In genomic region chr11:115538045-115538444, GRCm38 (mm10) we compare ENCODE assay signal across 18 mouse cellular contexts. TPM values are rescaled to one million over a fixed set of nuclear protein-coding genes. Genes with fewer than 3 reads are reported as not detected.
DNase-seq lines count a peak whose midpoint lies in the region; ATAC-seq and TF ChIP-seq lines count a peak whose summit lies in the region.
"Had no signal": no experiment of that assay in that cellular context is flagged by ENCODE, and none has a peak within 500 bp of the region (broad histone marks: within the 10 kb centered on the region; RNA-seq: fewer than 3 reads in every experiment).

No protein-coding gene starts in this region.

- H3K4me3 ChIP-seq in left cerebral cortex, adult 2 months = no peak overlapping the region
- H3K4me3 ChIP-seq in CH12.LX (replicated peaks in 1 of 3; ENCODE audit: low read depth in 2 of 3, low read length in 2 of 3, poor library complexity in 1 of 3) = no peak overlapping the region
- H3K4me3 ChIP-seq: embryonic facial prominence, embryonic 12.5 days; heart, embryonic 12.5 days; neural tube, embryonic 13.5 days; stomach, embryonic 15.5 days had no signal

- TF ChIP-seq POLR2A in CH12.LX (IDR thresholded peaks at IDR 0.05; ENCODE audit: low read depth, low read length) = no peak

- H3K36me3 ChIP-seq in CH12.LX (replicated peaks in 1 of 2; ENCODE audit: control insufficient read depth in 1 of 2, insufficient read depth in 1 of 2, low read length in 1 of 2) = peaks cover 5 to 13% of the 10 kb centered on the region in 2 experiments

- H3K79me2 ChIP-seq in CH12.LX (replicated peaks; ENCODE audit: control insufficient read depth, extremely low read depth, insufficient read depth, poor library complexity, severe bottlenecking) = peaks cover 27% of the 10 kb centered on the region

- H3K27ac ChIP-seq in left cerebral cortex, adult 2 months = no peak overlapping the region
- H3K27ac ChIP-seq in CH12.LX (ENCODE audit: insufficient read depth, low read depth) = no peak overlapping the region
- H3K27ac ChIP-seq: embryonic facial prominence, embryonic 12.5 days; neural tube, embryonic 13.5 days; stomach, embryonic 15.5 days had no signal

- dilution Hi-C loops in CH12.LX (cut with MboI; ENCODE audit: extremely low pct_ligation_motif_present, extremely low pct_unique_long_range_greater_than_20kb, low sequenced_read_pairs) = no loop called here

- in situ Hi-C loops in CH12.LX (cut with MboI; ENCODE audit: low pct_ligation_motif_present, low pct_unique_long_range_greater_than_20kb, low sequenced_read_pairs) = no loop called here

- peak; percentile 14 for TF ChIP-seq RAD21 in CH12.LX (IDR thresholded peaks at IDR 0.05; ENCODE audit: low read depth, low read length)

- intact Hi-C loops in left cerebral cortex, adult 2 months (cut with DNase I) = loop anchor here (5.0 kb wide), 1 partner anchor 111 kb away; no protein-coding TSS in a partner anchor

- peak; percentile 42 for DNase-seq in CD4-positive, CD25-positive, alpha-beta regulatory T cell, adult 2 months (ENCODE audit: low read depth, low spot score)
- no peak for DNase-seq in left cerebral cortex, adult 2 months (ENCODE audit: extremely low spot score in 1 of 2, low spot score in 2 of 2)
- no peak for DNase-seq in left cerebral cortex, adult 9 months (ENCODE audit: low spot score in 2 of 2)
- DNase-seq in CH12.LX (ENCODE audit: extremely low read depth) = no peak
- DNase-seq in induced T-regulatory cell, adult 2 months (ENCODE audit: low read depth) = peak; percentile 62
- no peak for DNase-seq in urinary bladder, postnatal 36 days (ENCODE audit: low spot score in 2 of 2)
- no peak for DNase-seq in spleen, postnatal 10 days (ENCODE audit: low spot score in 2 of 2)
- DNase-seq: adrenal gland, postnatal 36 days; gastrocnemius, postnatal 25 days; heart, postnatal 4 days; retina, postnatal 1 day had no signal

- TF ChIP-seq EP300 in CH12.LX (IDR thresholded peaks at IDR 0.05; ENCODE audit: low read length) = no peak

- H3K9me3 ChIP-seq in CH12.LX (replicated peaks; ENCODE audit: low read length) = no peaks in the 10 kb centered on the region
- H3K9me3 ChIP-seq: embryonic facial prominence, embryonic 12.5 days; heart, embryonic 12.5 days; neural tube, embryonic 13.5 days; stomach, embryonic 15.5 days had no signal

- peak; percentile 35 for TF ChIP-seq CTCF in left cerebral cortex, adult 2 months (IDR thresholded peaks at IDR 0.05)
- peak; percentile 15 to 63; a peak in 2 of 4 replicates for TF ChIP-seq CTCF in CH12.LX (conservative IDR thresholded peaks at IDR 0.05 in 1 of 2, IDR thresholded peaks at IDR 0.05 in 1 of 2; ENCODE audit: low read depth in 2 of 2, low read length in 2 of 2)

- no peak overlapping the region for H3K4me2 ChIP-seq in CH12.LX (ENCODE audit: insufficient read depth, low read depth, poor library complexity, severe bottlenecking)
- H3K4me2 ChIP-seq: embryonic facial prominence, embryonic 12.5 days; heart, embryonic 12.5 days; neural tube, embryonic 13.5 days; stomach, embryonic 15.5 days had no signal

- H3K4me1 ChIP-seq in CH12.LX (ENCODE audit: control insufficient read depth in 1 of 2, insufficient read depth in 2 of 2) = peaks cover 6 to 29% of the 10 kb centered on the region in 2 experiments; a peak in 3 of 4 replicates

- no peak for ATAC-seq in CD4-positive, CD25-positive, alpha-beta regulatory T cell, adult 4 months
- ATAC-seq: inflammation-experienced regulatory T-cells, adult 6 months; midbrain, embryonic 16.5 days had no signal

- peaks cover under 1% of the 10 kb centered on the region for H3K27me3 ChIP-seq in CH12.LX (replicated peaks)
- H3K27me3 ChIP-seq: embryonic facial prominence, embryonic 12.5 days; stomach, embryonic 15.5 days had no signal

- no peak overlapping the region for H3K9ac ChIP-seq in CH12.LX (ENCODE audit: insufficient read depth, low read depth)
- H3K9ac ChIP-seq: embryonic facial prominence, embryonic 12.5 days; heart, embryonic 12.5 days; neural tube, embryonic 13.5 days; stomach, embryonic 15.5 days had no signal

TF ChIP-seq in CH12.LX, 34 proteins besides CTCF, POLR2A, EP300 and RAD21:
- TF ChIP-seq MYC (IDR thresholded peaks at IDR 0.05; ENCODE audit: low read depth, low read length) (peak; percentile 73; the same call in 1 of the 2 replicates), ZNF384 (IDR thresholded peaks at IDR 0.05; ENCODE audit: low read depth, low read length) (peak; percentile 88), ELF1 (IDR thresholded peaks at IDR 0.05; ENCODE audit: low read depth, low read length) (no peak)

RNA-seq across cellular contexts. Expression of gene Sumo2, which starts 2.0 kb away (rescaled TPM):
- polyA plus RNA-seq in CD4-positive, CD25-positive, alpha-beta regulatory T cell, adult 4 months (2017; shearing (Covaris generic)) = 100 to 1,000 TPM; 676 to 678 TPM
- 100 to 1,000 TPM; 274 TPM for total RNA-seq in left cerebral cortex, adult 2 months (2021)
- total RNA-seq in CH12.LX (2012; rRNA removed) = 480 and 623 TPM in 2 replicates
- 1,752 and 1,801 TPM in 2 replicates for total RNA-seq in CH12.LX (2014; rRNA removed)
- 960 and 1,020 TPM in 2 replicates for polyA plus RNA-seq in CH12.LX (2012; ENCODE audit: insufficient read length, low read depth)

RNA-seq across cellular contexts. Expression of gene Jpt1, which starts 23.9 kb away (rescaled TPM):
- polyA plus RNA-seq in CD4-positive, CD25-positive, alpha-beta regulatory T cell, adult 4 months (2017; shearing (Covaris generic)) = 100 to 1,000 TPM; 716 to 764 TPM
- total RNA-seq in left cerebral cortex, adult 2 months (2021) = 100 to 1,000 TPM; 158 to 161 TPM
- total RNA-seq in CH12.LX (2012; rRNA removed) (294 and 358 TPM in 2 replicates), CH12.LX (2014; rRNA removed) (439 and 448 TPM in 2 replicates)
- 432 and 479 TPM in 2 replicates for polyA plus RNA-seq in CH12.LX (2012; ENCODE audit: insufficient read length, low read depth)

RNA-seq across cellular contexts. Expression of gene Nup85, which starts 26.2 kb away (rescaled TPM):
- 10 to 100 TPM; 64.4 to 82.5 TPM for polyA plus RNA-seq in CD4-positive, CD25-positive, alpha-beta regulatory T cell, adult 4 months (2017; shearing (Covaris generic))
- 10 to 100 TPM; 48.3 to 52.7 TPM for total RNA-seq in left cerebral cortex, adult 2 months (2021)
- total RNA-seq in CH12.LX (2012; rRNA removed) = 290 and 340 TPM in 2 replicates
- 282 and 305 TPM in 2 replicates for total RNA-seq in CH12.LX (2014; rRNA removed)
- polyA plus RNA-seq in CH12.LX (2012; ENCODE audit: insufficient read length, low read depth) = 326 and 368 TPM in 2 replicates

RNA-seq across cellular contexts. Expression of gene Nt5c, which starts 46.4 kb away (rescaled TPM):
- polyA plus RNA-seq in CD4-positive, CD25-positive, alpha-beta regulatory T cell, adult 4 months (2017; shearing (Covaris generic)) = 100 to 1,000 TPM; 296 to 304 TPM
- 10 to 100 TPM; 57.6 to 67.2 TPM for total RNA-seq in left cerebral cortex, adult 2 months (2021)
- total RNA-seq in CH12.LX (2012; rRNA removed) (151 and 154 TPM in 2 replicates), CH12.LX (2014; rRNA removed) (59.8 and 65.3 TPM in 2 replicates)
- 175 and 190 TPM in 2 replicates for polyA plus RNA-seq in CH12.LX (2012; ENCODE audit: insufficient read length, low read depth)

Comparison
In these comparisons a context has a peak if more than half of its experiments do, and no peak if none do; other contexts are left out.
1. DNase-seq: peak in CD4-positive, CD25-positive, alpha-beta regulatory T cell, adult 2 months (single experiment) and induced T-regulatory cell, adult 2 months (single experiment); none in left cerebral cortex, adult 2 months (0 of 2), left cerebral cortex, adult 9 months (0 of 2), CH12.LX (single experiment), urinary bladder, postnatal 36 days (0 of 2) and spleen, postnatal 10 days (0 of 2).
2. RNA of gene Nup85, which starts 26.2 kb away (total RNA-seq): 282 to 340 TPM in CH12.LX; 48.3 to 52.7 TPM in left cerebral cortex, adult 2 months; every median in the first group is over 4 times any median in the second.